Mouse (Mus musculus) G1E (cell line): ENCODE data around the gene Snx25. TPM values are rescaled to one million over a fixed set of nuclear protein-coding genes. Genes with fewer than 3 reads are reported as not detected.

Source experiments
- ATAC-seq: 2 replicates; pipeline ENCODE4 v1.8.0; 2016; ENCODE audit warnings: mild to moderate bottlenecking; ENCODE audit not compliant: insufficient number of reproducible peaks, poor library complexity, low FRiP score, severe bottlenecking; ENCODE audit errors: extremely low read depth
- DNase-seq: peaks from one replicate; pipeline ENCODE4 v3.0.0; 2012; ENCODE audit warnings: low spot score
- H3K27me3 ChIP-seq: 2 replicates; pipeline ENCODE4 v1.6.1; 2012; ENCODE audit warnings: mild to moderate bottlenecking, low read length, inconsistent platforms; ENCODE audit not compliant: insufficient read depth
- H3K36me3 ChIP-seq: replicated peaks from 2 replicates; pipeline ENCODE3; 2012; ENCODE audit warnings: mild to moderate bottlenecking, inconsistent platforms
- H3K4me1 ChIP-seq: 2 replicates; pipeline ENCODE4 v1.6.1; 2012; ENCODE audit warnings: low read depth, low read length, inconsistent platforms, mixed read lengths; ENCODE audit not compliant: insufficient read depth
- H3K4me3 ChIP-seq: 2 replicates; pipeline ENCODE4 v1.5.1; 2012; ENCODE audit warnings: low read depth, mild to moderate bottlenecking, inconsistent platforms, low read length, moderate library complexity, mixed read lengths
- H3K9me3 ChIP-seq: replicated peaks from 2 replicates; pipeline ENCODE4 v1.6.1; 2012; ENCODE audit warnings: inconsistent platforms
- CTCF ChIP-seq: IDR thresholded peaks from 2 replicates; pipeline ENCODE4 v1.5.1; 2012; ENCODE audit warnings: low read depth, low read length, inconsistent platforms, mixed read lengths
- GATA1 ChIP-seq: IDR thresholded peaks from 2 replicates; pipeline ENCODE4 v1.6.1; 2012; ENCODE audit warnings: borderline replicate concordance, low read length, inconsistent platforms, mixed read lengths
- GATA2 ChIP-seq: IDR thresholded peaks from 2 replicates; pipeline ENCODE4 v1.6.1; 2012; ENCODE audit warnings: low read depth, low read length, inconsistent platforms, borderline replicate concordance
- POLR2AphosphoS5 ChIP-seq: IDR thresholded peaks from 2 replicates; pipeline ENCODE4 v1.6.1; 2012; ENCODE audit warnings: low read depth, low read length, inconsistent platforms; ENCODE audit not compliant: insufficient replicate concordance
- TAL1 ChIP-seq: conservative IDR thresholded peaks from 2 replicates; pipeline ENCODE4 v1.6.1; 2012; ENCODE audit warnings: low read depth, low read length, inconsistent platforms, mixed read lengths
- polyA plus RNA-seq: library from polyadenylated mRNA; stranded (reverse); fragments of >175 nt; gene quantifications from 2 replicates; pipeline ENCODE4 v1.2.3, GENCODE M21; 2012
- total RNA-seq, 2 experiments: library from RNA; stranded (forward) in 1 of 2; stranded (reverse) in 1 of 2; fragments of 200-1000 nt in 1 of 2; fragments of >200 nt in 1 of 2; fragmentation: Nextera tagmentation in 1 of 2; gene quantifications; 2 replicates each; pipeline ENCODE4 v1.2.3; 2014 to 2017

Gene Snx25
- total and polyA plus RNA-seq, 3 experiments = 13.3 to 38.8 (median 17.4) TPM

- TF ChIP-seq CTCF (no peak), GATA1 (no peak), TAL1 (no peak), POLR2AphosphoS5 (no peak), GATA2 (no peak)
- no peak for ATAC-seq
- Histone ChIP-seq H3K9me3 (no peaks in the 10 kb centered on the region), H3K4me1 (peaks cover 19% of the 10 kb centered on the region), H3K4me3 (no peak overlapping the region), H3K36me3 (peaks cover 69% of the 10 kb centered on the region), H3K27me3 (no peaks in the 10 kb centered on the region)
- DNase-seq = no peak
These were observed 157.8 kb downstream of the Snx25 start for GRCm38 (mm10) chr8:45994111-45994510.

DNA sequence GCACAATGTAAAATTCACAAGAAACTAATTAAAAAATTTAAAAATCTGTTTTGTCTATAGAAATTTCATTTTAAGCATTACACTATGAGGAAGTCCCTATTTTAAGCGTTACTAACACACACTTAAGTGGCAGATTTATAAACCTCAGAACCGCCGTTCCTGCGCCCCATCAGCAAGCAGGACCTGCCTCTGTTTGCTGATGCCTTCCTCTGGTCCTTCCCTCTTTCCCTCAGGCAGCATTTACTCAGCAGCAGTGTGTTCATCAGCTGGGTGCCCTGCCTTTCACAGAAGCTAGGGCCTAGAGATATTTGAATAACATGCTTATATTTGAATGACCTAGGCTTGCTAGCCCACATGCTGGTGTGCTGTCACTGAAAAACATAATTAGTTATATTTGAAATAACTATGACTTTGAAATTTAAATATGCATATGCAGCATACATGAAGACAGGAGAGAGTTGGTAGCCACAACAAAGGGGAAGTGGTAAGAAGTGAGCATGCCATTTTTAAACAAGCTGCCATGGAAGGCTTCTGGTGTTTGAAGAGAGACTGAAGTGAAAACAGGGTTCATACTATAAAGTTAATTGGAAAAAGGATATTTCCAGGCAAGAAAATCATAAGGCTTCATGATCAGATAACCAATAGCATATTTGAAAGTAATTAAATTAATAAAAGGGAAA, 161.2 kb downstream of the Snx25 start:
- Histone ChIP-seq H3K4me3 (no peak overlapping the region), H3K9me3 (no peaks in the 10 kb centered on the region)
- ATAC-seq = no peak

GRCm38 (mm10) chr8:45988189-45988588, 163.8 kb downstream of the Snx25 start:
- H3K36me3 ChIP-seq = peaks cover 76% of the 10 kb centered on the region
- peaks cover 8% of the 10 kb centered on the region; the same call in 1 of the 2 replicates for H3K4me1 ChIP-seq
- ATAC-seq = no peak
- H3K9me3 ChIP-seq = no peaks in the 10 kb centered on the region
- no peak overlapping the region for H3K4me3 ChIP-seq
- DNase-seq = no peak
- H3K27me3 ChIP-seq = no peaks in the 10 kb centered on the region
- no peak for TF ChIP-seq POLR2AphosphoS5
- no peak for TF ChIP-seq CTCF
- no peak for TF ChIP-seq GATA1
- no peak for TF ChIP-seq GATA2
- no peak for TF ChIP-seq TAL1

More for the DNA sequence above, 161.2 kb downstream of the Snx25 start:
- peaks cover 8% of the 10 kb centered on the region; the same call in 1 of the 2 replicates for H3K4me1 ChIP-seq
- peaks cover 72% of the 10 kb centered on the region for H3K36me3 ChIP-seq
- DNase-seq = no peak
- TF ChIP-seq CTCF = no peak
- TF ChIP-seq GATA1 = no peak
- no peak for TF ChIP-seq GATA2
- TF ChIP-seq POLR2AphosphoS5 = no peak
- no peak for TF ChIP-seq TAL1
- no peaks in the 10 kb centered on the region for H3K27me3 ChIP-seq

DNA sequence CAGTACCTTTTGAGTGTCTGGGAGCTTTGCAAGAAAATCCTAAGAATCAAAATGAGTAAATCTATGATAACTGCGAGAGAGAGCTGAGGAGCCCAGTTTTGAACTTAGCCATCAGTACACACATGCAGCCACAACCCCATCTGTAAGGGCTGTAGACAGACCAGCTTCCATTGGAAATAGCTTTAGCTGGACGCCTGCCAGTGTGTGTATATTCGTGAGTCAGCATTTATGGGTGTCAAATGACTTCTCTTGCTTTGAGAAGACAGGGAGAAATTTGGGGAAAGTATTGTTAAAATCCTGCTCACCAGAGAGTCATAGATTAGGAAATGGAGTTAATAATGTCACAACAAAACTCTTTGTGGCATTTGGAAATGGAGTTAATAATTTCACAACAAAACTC, 165.3 kb downstream of the Snx25 start:
- peaks cover 85% of the 10 kb centered on the region for H3K36me3 ChIP-seq
- no peak overlapping the region for H3K4me3 ChIP-seq
- H3K4me1 ChIP-seq = peaks cover 8% of the 10 kb centered on the region; the same call in 1 of the 2 replicates
- TF ChIP-seq TAL1 = no peak
- TF ChIP-seq POLR2AphosphoS5 = no peak
- no peak for TF ChIP-seq CTCF
- TF ChIP-seq GATA2 = no peak
- TF ChIP-seq GATA1 = no peak
- ATAC-seq (no peak), DNase-seq (no peak)
- no peaks in the 10 kb centered on the region for H3K27me3 ChIP-seq
- H3K9me3 ChIP-seq = no peaks in the 10 kb centered on the region

Other genes with a start within 250 kb of the Snx25 start
- gene Ccdc110, start 217.5 kb downstream of the Snx25 start, total RNA-seq (2014; fragmentation: Nextera tagmentation) = not detected in 2 replicates
- 0.06 TPM in 1 of 2 replicates, not detected in the other for gene Ccdc110, start 217.5 kb downstream of the Snx25 start, total RNA-seq (2017)
- not detected in 2 replicates for gene Ccdc110, start 217.5 kb downstream of the Snx25 start, polyA plus RNA-seq
- gene 1700029J07Rik, start 176.9 kb downstream of the Snx25 start, total RNA-seq (2014; fragmentation: Nextera tagmentation) = 0.68 and 2.2 TPM in 2 replicates
- 0.76 and 1.6 TPM in 2 replicates for gene 1700029J07Rik, start 176.9 kb downstream of the Snx25 start, total RNA-seq (2017)
- gene 1700029J07Rik, start 176.9 kb downstream of the Snx25 start, polyA plus RNA-seq = 0.01 TPM in 1 of 2 replicates, not detected in the other
- gene Ufsp2, start 176.6 kb downstream of the Snx25 start, total RNA-seq (2014; fragmentation: Nextera tagmentation) = 82.8 and 86.8 TPM in 2 replicates
- 109 and 131 TPM in 2 replicates for gene Ufsp2, start 176.6 kb downstream of the Snx25 start, total RNA-seq (2017)
- gene Ufsp2, start 176.6 kb downstream of the Snx25 start, polyA plus RNA-seq = 2.6 and 3.1 TPM in 2 replicates
- gene Lrp2bp, start 152.9 kb downstream of the Snx25 start, total RNA-seq (2014; fragmentation: Nextera tagmentation) = 1.4 TPM in 1 of 2 replicates, not detected in the other
- gene Lrp2bp, start 152.9 kb downstream of the Snx25 start, total RNA-seq (2017) = 0.12 and 0.55 TPM in 2 replicates
- gene Lrp2bp, start 152.9 kb downstream of the Snx25 start, polyA plus RNA-seq = 0.03 TPM in 1 of 2 replicates, not detected in the other
- 39.4 and 49.1 TPM in 2 replicates for gene Ankrd37, start 146.5 kb downstream of the Snx25 start, total RNA-seq (2014; fragmentation: Nextera tagmentation)
- 90.4 and 110 TPM in 2 replicates for gene Ankrd37, start 146.5 kb downstream of the Snx25 start, total RNA-seq (2017)
- gene Ankrd37, start 146.5 kb downstream of the Snx25 start, polyA plus RNA-seq = 11.9 and 15.2 TPM in 2 replicates
- 59.3 and 69.4 TPM in 2 replicates for gene Cfap97, start 388 bp downstream of the Snx25 start, total RNA-seq (2014; fragmentation: Nextera tagmentation)
- 27.4 and 31.8 TPM in 2 replicates for gene Cfap97, start 388 bp downstream of the Snx25 start, total RNA-seq (2017)
- gene Cfap97, start 388 bp downstream of the Snx25 start, polyA plus RNA-seq = 1.4 and 2.0 TPM in 2 replicates
- 80.9 and 81.6 TPM in 2 replicates for gene Slc25a4, start 59.1 kb upstream of the Snx25 start, total RNA-seq (2014; fragmentation: Nextera tagmentation)
- gene Slc25a4, start 59.1 kb upstream of the Snx25 start, total RNA-seq (2017) = 160 and 177 TPM in 2 replicates
- gene Slc25a4, start 59.1 kb upstream of the Snx25 start, polyA plus RNA-seq = 35.2 and 50.4 TPM in 2 replicates
- not detected in 2 replicates for gene Helt, start 142.5 kb upstream of the Snx25 start, total RNA-seq (2014; fragmentation: Nextera tagmentation)
- gene Helt, start 142.5 kb upstream of the Snx25 start, total RNA-seq (2017) = 0.38 TPM in 1 of 2 replicates, not detected in the other
- gene Helt, start 142.5 kb upstream of the Snx25 start, polyA plus RNA-seq = not detected in 2 replicates